Mouse (Mus musculus) bone marrow, adult 2 months (tissue): Measurements from ENCODE around the gene Cacna2d3. TPM values are rescaled to one million over a fixed set of nuclear protein-coding genes. Genes with fewer than 3 reads are reported as not detected.

Source experiments
- H3K27ac ChIP-seq: fragments of 200-500 bp; 2 replicates; pipeline ENCODE4 v1.5.1; 2012; ENCODE audit warnings: low read depth, mild to moderate bottlenecking, control low read depth, inconsistent platforms, low read length; ENCODE audit not compliant: control insufficient read depth, poor library complexity, insufficient read depth
- H3K4me1 ChIP-seq: fragments of 200-500 bp; 2 replicates; pipeline ENCODE4 v1.6.1; 2011; ENCODE audit warnings: low read length; ENCODE audit not compliant: control insufficient read depth, insufficient read depth
- H3K4me3 ChIP-seq: fragments of 200-500 bp; replicated peaks from 2 replicates; pipeline ENCODE3; 2011; ENCODE audit warnings: mild to moderate bottlenecking, low read depth, low read length, control low read depth; ENCODE audit not compliant: control insufficient read depth
- CTCF ChIP-seq: fragments of 200-500 bp; IDR thresholded peaks from 2 replicates; pipeline ENCODE4 v1.5.1; 2011; ENCODE audit warnings: low read length, control low read depth; ENCODE audit not compliant: control insufficient read depth, insufficient read depth
- POLR2A ChIP-seq: fragments of 200-500 bp; IDR thresholded peaks from 2 replicates; pipeline ENCODE4 v1.6.1; 2011; ENCODE audit warnings: low read depth, mild to moderate bottlenecking, control low read depth, low read length, borderline replicate concordance; ENCODE audit not compliant: control insufficient read depth
- WGBS: fragments of 180-500 bp; shearing (Covaris S2); methylation state at CpG from one replicate; pipeline ENCODE4 v1.1.7; 2018; 5-methylcytosine and 5-hydroxymethylcytosine counted together
- polyA plus RNA-seq: library from polyadenylated mRNA; stranded (reverse); fragments of >200 nt; gene quantifications from 2 replicates; pipeline ENCODE4 v1.2.4, GENCODE M21; 2011; ENCODE audit warnings: low replicate concordance; ENCODE audit not compliant: missing spikeins, insufficient read depth, insufficient read length

Cacna2d3 gene
- polyA plus RNA-seq, 1 experiment, result 1.00 TPM

DNA sequence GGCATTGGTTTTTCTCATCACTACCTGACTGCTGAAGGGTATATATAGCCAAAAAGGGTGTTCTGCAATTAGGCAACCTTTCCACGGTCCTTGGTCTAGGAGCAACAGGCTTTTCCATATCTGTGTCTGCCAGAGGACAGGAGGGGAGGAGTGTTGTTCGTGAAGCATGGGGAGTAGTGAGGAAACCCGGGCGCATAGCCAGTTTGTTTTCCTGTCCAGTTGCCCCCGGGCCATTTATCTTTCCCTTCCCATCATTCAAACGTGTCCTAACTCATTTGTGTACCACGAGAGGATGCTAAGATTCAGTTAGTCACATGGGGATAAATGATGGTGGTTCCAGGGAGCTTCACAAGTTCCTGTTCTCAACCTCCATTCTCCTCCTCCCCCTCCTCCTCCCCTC is 283.0 kb downstream of the Cacna2d3 start:
- no peak overlapping the region for H3K4me3 ChIP-seq
- no peaks in the 10 kb centered on the region for H3K4me1 ChIP-seq
- 60% methylated on average over 7 of the region's 7 CpGs for WGBS
- TF ChIP-seq CTCF (no peak), POLR2A (no peak)
- H3K27ac ChIP-seq, result no peak overlapping the region

DNA sequence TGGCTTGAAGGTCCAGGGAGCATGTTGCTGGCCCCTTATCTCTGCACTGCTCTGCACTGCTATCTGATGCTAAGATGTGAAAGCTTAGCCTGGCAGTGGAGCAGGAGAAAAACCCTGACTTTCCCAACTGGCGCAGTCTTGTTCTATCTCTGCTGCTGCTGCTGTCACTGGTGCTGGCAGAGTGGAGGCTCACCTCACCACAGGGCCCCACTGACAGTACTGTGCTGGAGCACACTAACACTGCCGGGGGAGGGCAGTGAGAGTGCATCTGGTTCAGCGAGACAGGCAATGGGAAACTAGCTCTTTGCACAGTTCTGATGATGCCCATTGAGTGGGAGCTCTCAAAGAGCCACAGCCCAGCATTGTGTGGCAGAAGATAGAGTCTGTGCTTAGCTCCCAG is 283.4 kb downstream of the Cacna2d3 start:
- 80% methylated on average over 3 of the region's 3 CpGs for WGBS
- TF ChIP-seq POLR2A (no peak), CTCF (no peak)
- no peaks in the 10 kb centered on the region for H3K4me1 ChIP-seq
- no peak overlapping the region for H3K4me3 ChIP-seq
- H3K27ac ChIP-seq, result no peak overlapping the region

DNA sequence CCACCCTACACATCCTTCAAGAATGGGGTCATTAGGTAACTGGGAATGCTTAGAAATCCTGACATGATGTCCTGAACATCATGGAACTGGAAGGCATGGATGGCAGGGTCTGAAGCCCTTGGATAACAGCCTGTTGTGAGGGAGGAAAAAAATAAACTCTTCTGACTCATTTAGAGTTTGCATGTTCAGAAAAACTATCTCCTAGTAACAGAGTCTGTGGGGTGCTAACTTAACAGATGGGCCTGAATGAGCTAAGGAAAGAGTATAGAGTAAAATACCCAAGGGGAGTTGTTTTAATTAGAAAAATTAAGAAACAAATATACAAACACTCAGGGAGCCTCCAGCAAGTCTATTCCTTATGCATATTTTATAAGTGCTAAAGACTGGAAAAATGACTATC is 286.5 kb downstream of the Cacna2d3 start:
- H3K4me3 ChIP-seq, result no peak overlapping the region
- TF ChIP-seq POLR2A, result no peak
- TF ChIP-seq CTCF, result no peak
- H3K4me1 ChIP-seq, result no peaks in the 10 kb centered on the region
- no peak overlapping the region for H3K27ac ChIP-seq

DNA sequence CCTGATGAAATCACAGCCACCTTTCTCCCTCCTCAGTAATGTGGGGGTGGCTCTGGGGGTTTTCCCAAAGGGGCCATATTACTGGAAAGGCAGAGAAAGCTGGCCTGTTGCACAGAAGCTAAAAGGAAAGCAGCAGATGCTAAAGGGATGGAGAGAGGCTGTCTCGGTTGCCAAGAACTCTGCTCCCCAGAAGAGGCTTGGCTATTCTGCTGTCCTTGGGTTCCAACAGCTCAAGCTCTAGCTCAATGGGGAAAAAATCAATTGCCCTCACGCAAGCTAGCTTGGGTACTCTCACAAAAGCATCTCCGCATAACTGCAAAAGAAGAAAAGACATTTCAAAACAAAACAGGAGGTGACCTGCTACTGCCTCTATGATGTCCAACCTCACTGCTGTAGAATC is 287.9 kb downstream of the Cacna2d3 start:
- Histone ChIP-seq H3K27ac (no peak overlapping the region), H3K4me3 (no peak overlapping the region), H3K4me1 (no peaks in the 10 kb centered on the region)
- WGBS, result 77% methylated on average over 3 of the region's 3 CpGs
- no peak for TF ChIP-seq POLR2A
- TF ChIP-seq CTCF, result no peak

DNA sequence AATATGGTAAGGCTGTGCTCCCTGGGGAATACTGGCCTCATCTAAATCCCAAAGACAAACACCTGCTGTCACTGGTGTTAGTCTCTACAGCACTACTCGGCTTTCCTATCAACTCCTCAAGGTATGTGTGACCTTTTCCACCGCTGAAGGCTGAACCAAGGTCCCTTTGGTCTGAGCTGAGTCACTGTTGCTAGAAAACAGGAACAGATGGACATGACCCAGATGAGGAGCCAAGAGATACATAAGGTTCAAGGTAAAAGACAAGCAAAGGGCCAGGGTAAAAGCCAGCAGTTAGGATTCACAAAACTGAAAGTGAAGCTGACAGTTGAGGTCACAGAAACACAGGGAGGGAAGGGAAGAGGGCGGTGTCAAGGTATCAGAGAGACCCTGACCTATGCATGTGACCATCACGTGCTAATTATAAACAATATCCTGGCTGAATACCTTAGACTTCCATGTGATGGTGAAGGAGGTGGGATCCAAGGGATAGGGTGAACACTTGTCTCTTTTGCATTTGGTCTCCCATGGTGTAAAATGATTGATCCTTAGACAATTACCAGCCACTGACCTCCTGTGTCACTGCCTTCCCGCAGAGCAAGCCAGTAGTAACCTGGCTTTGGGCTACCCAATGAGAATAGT is 288.5 kb downstream of the Cacna2d3 start:
- 66% methylated on average over 5 of the region's 5 CpGs for WGBS
- H3K4me1 ChIP-seq, result no peaks in the 10 kb centered on the region
- no peak overlapping the region for H3K4me3 ChIP-seq
- H3K27ac ChIP-seq, result no peak overlapping the region
- TF ChIP-seq CTCF (no peak), POLR2A (no peak)

DNA sequence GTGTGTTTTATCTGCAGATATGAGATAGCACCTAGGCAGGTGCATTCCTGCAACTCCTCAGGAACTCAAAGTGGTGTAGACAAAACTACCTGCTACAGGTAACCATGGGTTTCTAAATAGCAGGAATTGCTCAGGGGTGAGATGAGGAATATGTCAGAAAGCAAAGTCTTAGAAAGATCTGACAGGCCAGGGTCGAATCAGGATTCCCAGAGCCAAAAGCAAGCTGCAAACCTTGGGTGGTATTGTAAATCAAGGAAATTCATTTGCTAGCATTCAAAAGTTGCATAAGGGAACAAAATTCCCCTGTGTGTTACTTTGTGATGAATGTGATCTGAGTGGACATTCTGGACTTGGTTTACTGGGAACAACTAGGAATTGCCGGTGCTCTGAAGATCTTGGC is 291.9 kb downstream of the Cacna2d3 start:
- WGBS, result 77% methylated on average over 2 of the region's 2 CpGs
- no peak for TF ChIP-seq CTCF
- TF ChIP-seq POLR2A, result no peak
- no peak overlapping the region for H3K27ac ChIP-seq

DNA sequence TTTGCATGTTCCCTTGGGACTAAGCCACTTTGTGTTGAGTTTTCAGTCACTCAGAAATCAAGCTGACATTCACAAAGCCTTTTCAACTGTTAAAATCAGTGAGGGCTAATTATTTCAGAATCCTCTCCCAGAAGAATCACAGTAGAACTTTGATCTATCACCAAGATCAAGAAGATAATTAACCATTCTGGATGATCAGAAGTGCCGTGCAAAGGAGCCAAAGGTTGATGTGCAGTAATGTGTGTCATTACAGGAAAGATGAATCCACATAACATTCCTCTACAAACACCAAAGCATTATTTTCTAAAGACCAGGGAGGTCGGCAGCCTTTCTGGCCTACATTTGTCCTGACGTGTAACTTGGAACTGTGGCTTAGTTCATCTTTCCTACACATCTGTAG is 296.0 kb downstream of the Cacna2d3 start:
- no peak for TF ChIP-seq CTCF
- TF ChIP-seq POLR2A, result no peak
- Histone ChIP-seq H3K27ac (no peak overlapping the region), H3K4me3 (no peak overlapping the region), H3K4me1 (no peaks in the 10 kb centered on the region)
- 87% methylated on average over 3 of the region's 3 CpGs for WGBS

More for the DNA sequence above, 291.9 kb downstream of the Cacna2d3 start:
- no peaks in the 10 kb centered on the region for H3K4me1 ChIP-seq
- no peak overlapping the region for H3K4me3 ChIP-seq

DNA sequence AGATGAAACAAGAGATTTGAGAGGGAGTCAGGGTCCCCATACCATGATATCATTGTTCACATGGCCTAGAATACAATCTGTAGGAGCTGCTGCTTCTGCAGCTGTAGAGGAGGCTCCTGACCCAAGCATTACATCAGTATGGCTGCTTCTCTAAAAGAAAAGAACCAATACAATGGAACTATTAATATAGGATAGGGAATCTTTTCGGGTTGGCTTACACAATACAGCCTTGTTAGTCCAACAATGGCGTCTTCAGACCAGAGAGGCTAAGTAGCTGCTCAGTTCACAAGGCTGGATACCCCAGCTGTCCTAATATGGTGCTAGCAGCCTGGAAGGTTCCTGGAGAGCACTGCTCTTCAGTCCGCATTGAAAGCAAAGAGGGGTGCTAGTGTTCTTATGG is 296.5 kb downstream of the Cacna2d3 start:
- no peak overlapping the region for H3K4me3 ChIP-seq
- TF ChIP-seq CTCF, result no peak
- no peak for TF ChIP-seq POLR2A
- no peaks in the 10 kb centered on the region for H3K4me1 ChIP-seq
- H3K27ac ChIP-seq, result no peak overlapping the region
- 81% methylated on average over 3 of the region's 3 CpGs for WGBS

DNA sequence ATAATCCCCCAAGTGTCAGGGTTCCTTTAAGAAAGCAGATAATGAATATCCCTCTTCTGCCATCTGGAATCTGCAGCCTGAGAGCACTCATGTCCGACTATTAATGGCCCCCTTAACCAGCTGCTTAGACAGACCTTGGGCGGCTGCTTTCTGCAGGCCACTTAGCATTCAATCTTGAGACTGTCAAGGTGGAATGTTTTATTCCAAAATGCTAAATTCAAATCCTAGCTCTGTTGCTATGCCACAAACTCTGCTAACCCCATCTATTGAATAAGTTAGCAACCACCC is 315.8 kb downstream of the Cacna2d3 start:
- no peak for TF ChIP-seq POLR2A
- TF ChIP-seq CTCF, result no peak
- Histone ChIP-seq H3K4me3 (no peak overlapping the region), H3K27ac (no peak overlapping the region), H3K4me1 (no peaks in the 10 kb centered on the region)
- WGBS, result 64% methylated on average over 2 of the region's 2 CpGs
